Mouse (Mus musculus) brain, adult 2 months (tissue): ENCODE results near the gene Slc9a1.

ENCODE experiments used
- DNase-seq: peaks from one replicate; pipeline ENCODE4 v3.0.0; 2011; ENCODE audit warnings: low read depth, low spot score

Gene Slc9a1

GRCm38 (mm10) chr4:133435921-133436320 is 66.4 kb downstream of the Slc9a1 start:
- no peak for DNase-seq

GRCm38 (mm10) chr4:133439460-133440376 is 70.2 kb downstream of the Slc9a1 start:
- DNase-seq = peak; percentile 82

DNA sequence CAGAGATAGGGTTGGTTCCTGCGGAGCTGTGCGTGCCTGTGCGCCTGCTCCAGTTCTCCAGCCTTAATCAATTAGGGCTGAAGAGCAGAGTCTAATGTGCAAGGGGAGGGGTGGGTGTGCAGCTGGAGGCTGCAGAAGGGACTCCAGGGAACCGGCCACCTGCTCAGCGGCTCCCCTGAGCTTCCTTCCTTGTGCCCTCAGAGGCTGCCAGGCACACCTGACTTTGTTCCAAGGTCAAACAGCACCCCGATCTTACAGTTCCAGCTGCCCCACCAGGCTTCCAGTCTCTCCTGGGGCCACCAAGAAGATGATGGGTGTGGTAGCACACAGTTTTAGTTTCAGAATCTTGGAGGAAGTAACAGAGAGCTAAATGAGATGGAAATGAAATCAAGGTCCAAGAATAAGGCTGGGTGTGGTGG is 70.9 kb downstream of the Slc9a1 start:
- no peak for DNase-seq

DNA sequence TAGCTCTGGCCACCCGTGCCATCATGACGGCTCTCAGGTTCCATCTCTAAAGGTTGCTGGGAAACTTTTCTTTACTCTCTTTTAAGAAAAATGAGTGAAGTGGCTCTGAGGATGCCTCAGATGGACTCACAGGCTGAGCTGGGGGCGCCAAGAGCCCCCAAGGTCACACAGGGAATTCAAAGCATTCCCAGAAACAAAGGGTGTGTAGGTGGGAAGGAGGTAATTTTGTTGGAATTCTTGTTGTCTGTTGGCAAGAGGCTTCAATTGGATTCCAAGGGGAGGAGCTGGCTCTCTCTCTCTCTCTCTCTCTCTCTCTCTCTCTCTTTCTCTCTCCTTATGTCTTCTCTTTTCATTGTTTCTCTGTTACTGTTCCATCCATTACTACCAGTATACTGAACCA is 72.7 kb downstream of the Slc9a1 start:
- no peak for DNase-seq

GRCm38 (mm10) chr4:133443085-133443484 is 73.6 kb downstream of the Slc9a1 start:
- DNase-seq = peak; percentile 57

DNA sequence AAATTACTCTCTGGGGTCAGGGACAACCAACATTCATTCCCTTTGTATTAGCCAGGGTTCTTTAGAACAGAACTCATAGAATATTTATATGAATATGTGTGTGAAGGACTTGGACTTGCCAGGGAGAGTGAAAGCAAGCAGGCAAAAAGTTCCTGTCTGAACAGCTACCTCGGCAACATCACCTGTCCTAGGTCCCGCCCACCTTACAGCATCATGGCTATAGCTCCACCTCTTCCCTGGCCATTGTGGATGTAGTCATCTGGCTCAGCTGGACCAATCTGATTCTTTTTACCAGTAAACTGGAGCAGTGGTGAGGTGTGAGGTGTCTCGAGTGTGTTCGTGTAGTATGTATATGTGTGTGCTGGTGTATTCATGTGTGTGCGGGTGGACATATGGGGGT is 76.2 kb downstream of the Slc9a1 start:
- DNase-seq = no peak

- peak; percentile 67 for DNase-seq
These were observed 77.9 kb downstream of the Slc9a1 start for GRCm38 (mm10) chr4:133447366-133447765.

DNA sequence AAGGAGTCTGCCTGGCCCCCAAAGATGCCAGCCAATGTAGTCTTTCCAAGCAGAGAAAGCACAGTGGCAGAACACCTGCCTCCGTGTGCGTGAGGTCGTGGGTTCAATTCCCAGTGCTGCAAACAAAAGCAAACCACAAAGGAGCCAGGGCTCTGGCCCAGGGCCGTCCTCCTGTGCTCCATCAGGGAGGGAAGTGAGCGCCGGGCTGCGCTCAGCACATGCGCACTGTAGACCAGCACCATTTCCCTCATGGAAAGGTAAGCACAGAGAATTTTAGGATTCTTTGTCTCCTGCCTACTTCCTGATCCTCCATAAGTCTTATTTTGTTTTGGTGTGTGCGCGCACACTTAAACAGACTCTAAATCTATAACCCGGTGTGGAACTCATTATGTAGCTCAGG is 78.5 kb downstream of the Slc9a1 start:
- no peak for DNase-seq

DNA sequence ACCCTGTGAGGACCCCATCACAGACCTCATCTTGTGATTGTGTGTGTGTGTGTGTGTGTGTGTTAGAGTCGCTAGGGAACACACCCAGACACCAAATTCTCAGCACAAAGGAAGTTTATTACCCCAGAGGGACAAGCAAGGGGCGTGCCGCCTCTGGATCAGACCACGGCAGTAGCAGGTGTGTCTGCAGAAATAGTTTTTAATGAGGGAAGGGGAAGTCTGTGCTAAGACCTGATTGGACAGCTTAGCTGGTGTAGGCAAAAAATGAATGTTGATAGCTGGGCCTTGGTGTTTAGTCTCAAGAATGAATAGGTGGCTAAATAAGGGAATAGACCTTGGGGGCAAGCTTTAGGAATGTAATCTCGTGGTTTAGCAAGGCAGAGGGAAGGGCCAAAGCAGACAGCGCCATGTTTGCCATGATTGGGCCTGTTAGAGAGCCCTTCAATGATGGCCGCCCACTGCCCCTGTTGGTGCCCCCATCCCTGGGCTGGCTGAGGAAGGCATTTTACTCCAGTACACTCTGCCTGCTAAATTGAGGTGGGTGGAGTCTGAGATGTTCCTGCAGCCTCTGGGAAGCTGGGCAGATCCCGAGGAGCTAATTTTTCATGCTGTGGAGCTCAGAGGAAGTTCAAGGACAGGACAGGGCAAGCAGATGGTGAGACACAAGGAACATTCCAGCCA is 79.3 kb downstream of the Slc9a1 start:
- no peak for DNase-seq

DNA sequence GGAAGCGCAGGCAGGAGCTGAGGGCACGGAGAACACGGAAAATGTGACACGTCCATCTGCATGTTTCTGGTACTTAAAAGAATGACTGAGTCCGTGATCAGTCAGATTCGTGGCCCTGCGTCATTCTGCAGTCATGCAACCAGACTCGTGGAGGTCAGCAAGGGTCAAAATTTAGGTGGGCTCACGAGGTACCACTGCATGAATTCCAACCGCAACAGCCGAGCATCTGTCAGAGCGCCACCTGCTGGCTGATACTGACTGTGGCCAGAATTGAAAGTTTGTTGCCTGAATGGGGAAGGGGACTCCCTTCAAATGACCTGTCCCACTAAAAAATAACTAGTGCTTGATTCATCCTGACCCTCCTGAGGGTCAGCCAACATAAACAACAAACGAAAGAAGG is 80.2 kb downstream of the Slc9a1 start:
- DNase-seq = peak; percentile 35

DNA sequence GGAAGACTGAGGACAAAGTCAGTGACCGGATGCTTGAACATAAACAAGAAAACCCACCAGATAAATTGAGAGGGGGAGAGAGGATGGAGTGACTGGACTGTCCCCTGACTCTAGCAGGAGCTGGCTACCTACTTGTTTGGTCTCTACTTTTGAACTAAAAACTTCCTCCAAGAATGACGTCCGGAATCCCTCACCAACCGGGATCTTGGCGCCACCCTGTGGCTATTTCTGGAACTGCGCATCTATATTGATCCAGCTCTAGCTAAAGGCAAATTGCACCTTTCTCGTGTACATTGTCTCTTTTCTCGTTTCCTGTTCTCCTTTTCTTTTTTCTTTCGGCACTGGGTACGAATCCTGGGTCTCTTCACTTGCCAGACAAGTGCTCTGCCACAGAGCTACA is 82.0 kb downstream of the Slc9a1 start:
- peak; percentile 72 for DNase-seq

- DNase-seq = no peak
These were observed 82.9 kb downstream of the Slc9a1 start for GRCm38 (mm10) chr4:133452433-133452832.

- no peak for DNase-seq
These were observed 88.5 kb downstream of the Slc9a1 start for GRCm38 (mm10) chr4:133458044-133458443.

GRCm38 (mm10) chr4:133460006-133460405 is 90.5 kb downstream of the Slc9a1 start:
- no peak for DNase-seq

- no peak for DNase-seq
These were observed 91.4 kb downstream of the Slc9a1 start for GRCm38 (mm10) chr4:133460796-133461325.

- no peak for DNase-seq
These were observed 91.9 kb downstream of the Slc9a1 start for GRCm38 (mm10) chr4:133461362-133461761.

- DNase-seq = no peak
These were observed 93.7 kb downstream of the Slc9a1 start for GRCm38 (mm10) chr4:133463184-133463583.

DNA sequence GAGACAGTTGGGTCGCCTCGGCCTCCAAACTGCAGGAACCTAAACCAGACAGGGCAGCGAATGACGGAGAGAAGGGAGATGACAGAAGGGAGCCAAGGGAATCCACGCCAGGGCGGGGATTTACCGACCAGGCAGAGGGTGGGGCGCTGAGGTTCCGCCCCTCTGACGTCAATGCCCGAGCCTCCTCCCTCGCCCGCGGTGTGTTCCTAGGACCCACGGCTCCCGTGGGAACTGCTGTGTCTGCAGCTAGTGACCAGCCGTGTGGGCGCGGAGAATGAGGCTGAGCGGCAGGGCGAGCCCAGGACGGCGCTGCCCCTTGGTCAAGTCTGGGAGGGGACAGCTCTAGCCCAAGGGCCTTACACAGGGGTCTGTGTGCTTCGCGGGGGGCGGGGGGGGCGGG is 98.6 kb downstream of the Slc9a1 start:
- DNase-seq = peak; percentile 85

- no peak for DNase-seq
These were observed 99.6 kb downstream of the Slc9a1 start for GRCm38 (mm10) chr4:133469122-133469521.

- no peak for DNase-seq
These were observed 101.8 kb downstream of the Slc9a1 start for GRCm38 (mm10) chr4:133471135-133471821.
